Mouse (Mus musculus): ENCODE measurements around the gene Gm13275. TPM values are rescaled to one million over a fixed set of nuclear protein-coding genes. Genes with fewer than 3 reads are reported as not detected.
"Not testable (repeated sequence)": the region's sequence is repeated elsewhere in the genome, so short reads cannot be mapped to it uniquely, and the experiment has no call there.

The Gm13275 gene
- total and polyA plus RNA-seq, 3 experiments, result not detected

DNA sequence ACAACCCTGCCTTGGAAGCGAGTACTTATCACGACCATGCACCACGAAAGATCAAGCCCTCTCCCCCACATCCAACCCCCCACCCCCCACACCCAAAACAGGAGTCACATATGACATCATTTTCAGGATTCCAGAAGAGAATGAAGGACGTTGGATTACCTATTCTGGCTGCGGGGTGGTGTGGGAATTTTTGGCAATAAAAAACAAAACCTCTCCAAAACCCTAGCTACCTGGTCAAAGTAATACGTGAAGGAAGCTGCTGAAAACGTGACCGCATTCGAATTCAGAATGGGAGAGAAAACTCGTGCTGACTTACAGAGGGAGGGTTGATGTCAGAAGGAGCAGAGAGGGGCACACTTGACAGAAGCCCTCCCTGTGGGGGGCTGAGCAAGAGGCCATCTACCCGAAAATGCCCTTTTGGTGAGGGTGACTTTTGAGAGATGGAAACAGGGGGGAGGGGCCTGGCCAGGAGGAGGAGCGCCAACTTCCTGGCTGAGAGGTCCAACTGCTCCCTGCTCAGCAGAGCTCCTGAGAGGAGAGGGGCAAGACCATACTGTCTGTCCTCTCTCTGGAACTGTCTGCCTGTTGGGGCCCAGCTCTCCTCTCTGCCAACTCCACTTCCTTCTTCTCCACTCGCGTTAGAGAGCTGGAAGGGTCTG lies 34.5 kb upstream of the Gm13275 start, which contains the start of gene Gm13283:
Gm13283 (plus strand) TSS at position 510 of the 659 bp plus-strand sequence.
- DNase-seq (ENCODE audit: extremely low read depth), result not testable (repeated sequence)
- peak within 1 kb of the TSS; percentile 60; the same call in 1 of the 2 replicates for H3K9ac ChIP-seq (ENCODE audit: insufficient read depth, low read depth)
- TF ChIP-seq ZMIZ1 (IDR thresholded peaks at IDR 0.05; ENCODE audit: low read depth, low read length) (peak; percentile 32; the same call in 1 of the 2 replicates), BHLHE40 (IDR thresholded peaks at IDR 0.05; ENCODE audit: low read depth, low read length) (peak; percentile 34; the same call in 1 of the 2 replicates)

DNA sequence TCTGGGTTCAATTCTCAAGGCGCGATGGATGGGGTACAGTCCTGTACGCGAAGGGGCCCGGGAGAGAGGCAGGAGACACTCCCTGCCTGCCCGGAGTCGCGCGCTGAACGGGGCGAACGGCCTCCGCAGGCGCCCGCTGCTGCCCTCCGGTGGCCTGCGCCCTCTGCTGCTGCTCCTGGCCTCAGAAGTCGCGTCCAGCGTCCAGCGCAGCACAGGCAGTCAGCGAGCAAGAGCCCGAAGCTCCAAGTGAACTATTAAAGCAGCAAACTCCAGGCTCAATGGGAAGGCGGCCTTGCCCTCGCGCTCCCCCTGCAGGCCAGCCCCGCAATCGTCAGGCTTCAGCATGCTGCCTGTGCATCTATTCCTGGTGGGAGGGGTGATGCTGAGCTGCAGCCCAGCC lies 33.9 kb upstream of the Gm13275 start:
- in situ Hi-C loops (cut with MboI; ENCODE audit: low pct_ligation_motif_present, low pct_unique_long_range_greater_than_20kb, low sequenced_read_pairs), result not testable (repeated sequence)
- peak; percentile 56 for DNase-seq (ENCODE audit: extremely low read depth)
- H3K4me2 ChIP-seq (ENCODE audit: insufficient read depth, low read depth, poor library complexity, severe bottlenecking), result peak overlapping the region; percentile 56; the same call in 1 of the 2 replicates

More for the DNA sequence above, 34.5 kb upstream of the Gm13275 start, which contains the start of gene Gm13283:
- H3K27me3 ChIP-seq (replicated peaks); H3K36me3 ChIP-seq (replicated peaks in 1 of 2; ENCODE audit: control insufficient read depth in 1 of 2, insufficient read depth in 1 of 2, low read length in 1 of 2); H3K27ac ChIP-seq (ENCODE audit: insufficient read depth, low read depth); H3K79me2 ChIP-seq (replicated peaks; ENCODE audit: control insufficient read depth, extremely low read depth, insufficient read depth, poor library complexity, severe bottlenecking); H3K9me3 ChIP-seq (replicated peaks; ENCODE audit: low read length); dilution Hi-C loops (cut with MboI; ENCODE audit: extremely low pct_ligation_motif_present, extremely low pct_unique_long_range_greater_than_20kb, low sequenced_read_pairs); in situ Hi-C loops (cut with MboI; ENCODE audit: low pct_ligation_motif_present, low pct_unique_long_range_greater_than_20kb, low sequenced_read_pairs); H3K4me1 ChIP-seq (ENCODE audit: control insufficient read depth in 1 of 2, insufficient read depth in 2 of 2): not testable (repeated sequence)
- Histone ChIP-seq H3K4me3 (replicated peaks in 1 of 3; ENCODE audit: low read depth in 2 of 3, low read length in 2 of 3, poor library complexity in 1 of 3) (peak within 1 kb of the TSS in 1 of 3 experiments; percentile 63), H3K4me2 (ENCODE audit: insufficient read depth, low read depth, poor library complexity, severe bottlenecking) (peak within 1 kb of the TSS; percentile 56; the same call in 1 of the 2 replicates)

DNA sequence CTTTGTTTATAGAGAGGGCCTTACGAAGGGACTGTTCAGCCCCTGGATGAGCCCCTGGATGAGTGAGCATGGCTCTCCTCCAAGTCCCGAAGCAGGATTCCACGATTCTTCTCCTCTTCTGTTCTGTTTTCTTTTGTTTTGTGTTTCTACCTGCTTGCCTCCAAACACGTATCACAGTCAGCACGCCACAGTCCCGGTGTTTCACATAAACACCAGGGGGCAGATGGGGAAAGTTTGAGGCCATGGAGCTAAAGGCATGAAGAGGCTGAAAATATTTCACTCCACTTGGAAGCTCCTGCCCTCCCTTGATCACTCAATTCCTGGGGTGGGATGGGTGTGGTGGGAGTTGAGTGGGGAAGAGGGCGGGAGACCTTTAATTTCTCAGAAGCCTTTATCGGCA lies 32.5 kb upstream of the Gm13275 start:
- H3K4me2 ChIP-seq (ENCODE audit: insufficient read depth, low read depth, poor library complexity, severe bottlenecking); H3K36me3 ChIP-seq (replicated peaks in 1 of 2; ENCODE audit: control insufficient read depth in 1 of 2, insufficient read depth in 1 of 2, low read length in 1 of 2); H3K9me3 ChIP-seq (replicated peaks; ENCODE audit: low read length); H3K27me3 ChIP-seq (replicated peaks); H3K27ac ChIP-seq (ENCODE audit: insufficient read depth, low read depth); in situ Hi-C loops (cut with MboI; ENCODE audit: low pct_ligation_motif_present, low pct_unique_long_range_greater_than_20kb, low sequenced_read_pairs); H3K4me1 ChIP-seq (ENCODE audit: control insufficient read depth in 1 of 2, insufficient read depth in 2 of 2); H3K4me3 ChIP-seq (replicated peaks in 1 of 3; ENCODE audit: low read depth in 2 of 3, low read length in 2 of 3, poor library complexity in 1 of 3); dilution Hi-C loops (cut with MboI; ENCODE audit: extremely low pct_ligation_motif_present, extremely low pct_unique_long_range_greater_than_20kb, low sequenced_read_pairs); DNase-seq (ENCODE audit: extremely low read depth); H3K79me2 ChIP-seq (replicated peaks; ENCODE audit: control insufficient read depth, extremely low read depth, insufficient read depth, poor library complexity, severe bottlenecking); H3K9ac ChIP-seq (ENCODE audit: insufficient read depth, low read depth): not testable (repeated sequence)

More for the DNA sequence above, 33.9 kb upstream of the Gm13275 start:
- dilution Hi-C loops (cut with MboI; ENCODE audit: extremely low pct_ligation_motif_present, extremely low pct_unique_long_range_greater_than_20kb, low sequenced_read_pairs); H3K4me1 ChIP-seq (ENCODE audit: control insufficient read depth in 1 of 2, insufficient read depth in 2 of 2); H3K27me3 ChIP-seq (replicated peaks); H3K36me3 ChIP-seq (replicated peaks in 1 of 2; ENCODE audit: control insufficient read depth in 1 of 2, insufficient read depth in 1 of 2, low read length in 1 of 2); H3K27ac ChIP-seq (ENCODE audit: insufficient read depth, low read depth); H3K79me2 ChIP-seq (replicated peaks; ENCODE audit: control insufficient read depth, extremely low read depth, insufficient read depth, poor library complexity, severe bottlenecking); H3K9me3 ChIP-seq (replicated peaks; ENCODE audit: low read length): not testable (repeated sequence)
- Histone ChIP-seq H3K4me3 (replicated peaks in 1 of 3; ENCODE audit: low read depth in 2 of 3, low read length in 2 of 3, poor library complexity in 1 of 3) (peak overlapping the region in 1 of 3 experiments; percentile 63), H3K9ac (ENCODE audit: insufficient read depth, low read depth) (peak overlapping the region; percentile 60; the same call in 1 of the 2 replicates)
- TF ChIP-seq UBTF (IDR thresholded peaks at IDR 0.05; ENCODE audit: low read depth, low read length) (0 out of 2 replicates have a peak, but pooled peaks have one; percentile 42), CTCF (conservative IDR thresholded peaks at IDR 0.05 in 1 of 2, IDR thresholded peaks at IDR 0.05 in 1 of 2; ENCODE audit: low read depth in 2 of 2, low read length in 2 of 2) (peak in 1 of 2 experiments; percentile 42; a peak in 2 of 4 replicates)

DNA sequence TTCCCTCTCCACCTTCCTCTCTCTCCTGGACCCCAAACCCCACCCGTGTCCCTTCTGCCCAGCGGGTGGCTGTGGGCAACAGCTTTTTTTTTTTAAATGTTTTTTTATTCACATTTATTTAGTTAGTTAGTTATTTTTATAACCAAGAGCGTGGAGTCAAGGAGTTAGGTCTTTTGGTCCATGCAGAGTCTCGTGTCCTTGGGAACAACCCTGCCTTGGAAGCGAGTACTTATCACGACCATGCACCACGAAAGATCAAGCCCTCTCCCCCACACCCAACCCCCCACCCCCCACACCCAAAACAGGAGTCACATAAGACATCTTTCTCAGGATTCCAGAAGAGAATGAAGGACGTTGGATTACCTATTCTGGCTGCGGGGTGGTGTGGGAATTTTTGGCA lies 31.9 kb upstream of the Gm13275 start:
- dilution Hi-C loops (cut with MboI; ENCODE audit: extremely low pct_ligation_motif_present, extremely low pct_unique_long_range_greater_than_20kb, low sequenced_read_pairs); DNase-seq (ENCODE audit: extremely low read depth); in situ Hi-C loops (cut with MboI; ENCODE audit: low pct_ligation_motif_present, low pct_unique_long_range_greater_than_20kb, low sequenced_read_pairs); H3K27ac ChIP-seq (ENCODE audit: insufficient read depth, low read depth); H3K4me1 ChIP-seq (ENCODE audit: control insufficient read depth in 1 of 2, insufficient read depth in 2 of 2); H3K9ac ChIP-seq (ENCODE audit: insufficient read depth, low read depth); H3K27me3 ChIP-seq (replicated peaks); H3K4me3 ChIP-seq (replicated peaks in 1 of 3; ENCODE audit: low read depth in 2 of 3, low read length in 2 of 3, poor library complexity in 1 of 3); H3K9me3 ChIP-seq (replicated peaks; ENCODE audit: low read length); H3K79me2 ChIP-seq (replicated peaks; ENCODE audit: control insufficient read depth, extremely low read depth, insufficient read depth, poor library complexity, severe bottlenecking); H3K36me3 ChIP-seq (replicated peaks in 1 of 2; ENCODE audit: control insufficient read depth in 1 of 2, insufficient read depth in 1 of 2, low read length in 1 of 2): not testable (repeated sequence)
- peak overlapping the region; percentile 85; the same call in 1 of the 2 replicates for H3K4me2 ChIP-seq (ENCODE audit: insufficient read depth, low read depth, poor library complexity, severe bottlenecking)

Measured in CH12.LX (cell line).